Mouse (Mus musculus) kidney, embryonic 14.5 days (tissue): ENCODE data around the gene Hoxa7. TPM values are rescaled to one million over a fixed set of nuclear protein-coding genes. Genes with fewer than 3 reads are reported as not detected.
A peak's percentile ranks its signal among the peaks of the same experiment; 100 is the strongest.

ENCODE experiments used
- ATAC-seq: fragments of 200-750 bp; cut with Nextera tagmentation; 2 replicates; pipeline ENCODE4 v1.8.0; 2017; ENCODE audit warnings: moderate number of reproducible peaks, mild to moderate bottlenecking, moderate TSS enrichment, moderate library complexity; ENCODE audit not compliant: low FRiP score, low TSS enrichment
- H3K27ac ChIP-seq: fragments of 300-500 bp; sonication (generic); 2 replicates; pipeline ENCODE4 v1.5.1; 2014; ENCODE audit warnings: low read depth, mild to moderate bottlenecking, low read length, moderate library complexity, mixed read lengths
- H3K27me3 ChIP-seq: fragments of 300-500 bp; sonication (generic); 2 replicates; pipeline ENCODE4 v1.6.1; 2014; ENCODE audit warnings: mild to moderate bottlenecking, low read length; ENCODE audit not compliant: control insufficient read depth, insufficient read depth
- H3K36me3 ChIP-seq: fragments of 300-500 bp; sonication (generic); 2 replicates; pipeline ENCODE4 v1.6.1; 2014; ENCODE audit warnings: low read length, mixed read lengths; ENCODE audit not compliant: control insufficient read depth, insufficient read depth
- H3K4me1 ChIP-seq: fragments of 300-500 bp; sonication (generic); 2 replicates; pipeline ENCODE4 v1.6.1; 2014; ENCODE audit warnings: low read length, mixed read lengths; ENCODE audit not compliant: control insufficient read depth, insufficient read depth
- H3K4me2 ChIP-seq: fragments of 300-500 bp; sonication (generic); replicated peaks from 2 replicates; pipeline ENCODE4 v1.6.1; 2014; ENCODE audit warnings: low read depth, mild to moderate bottlenecking, low read length
- H3K4me3 ChIP-seq: fragments of 300-500 bp; sonication (generic); 2 replicates; pipeline ENCODE4 v1.5.1; 2014; ENCODE audit warnings: mild to moderate bottlenecking, low read length
- H3K9ac ChIP-seq: fragments of 300-500 bp; sonication (generic); 2 replicates; pipeline ENCODE4 v1.6.1; 2014; ENCODE audit warnings: low read depth, mild to moderate bottlenecking, low read length, moderate library complexity
- H3K9me3 ChIP-seq: fragments of 300-500 bp; sonication (generic); 2 replicates; pipeline ENCODE4 v1.6.1; 2016; ENCODE audit warnings: low read length; ENCODE audit not compliant: control insufficient read depth
- WGBS: fragments of 180-500 bp; shearing (Covaris S2); extraction: QIAGEN DNeasy Blood & Tissue Kit; methylation state at CpG from one replicate; pipeline ENCODE4 v1.1.7; 2014; 5-methylcytosine and 5-hydroxymethylcytosine counted together
- microRNA counts: library from miRNA; unstranded; fragments of <30 nt; microRNA quantifications from one replicate; lab custom pipeline; 2017
- microRNA-seq: library from miRNA; unstranded; fragments of <30 nt; microRNA quantifications from one replicate; pipeline ENCODE4, GENCODE M21; 2016
- polyA plus RNA-seq: library from polyadenylated mRNA; unstranded; fragments of >200 nt; fragmentation: Nextera tagmentation; extraction: Ambion mirVana; gene quantifications from 2 replicates; pipeline ENCODE4 v1.2.1, GENCODE M21; 2014

Gene Hoxa7
- polyA plus RNA-seq, 1 experiment from 2014 or later: 19.1 TPM

DNA sequence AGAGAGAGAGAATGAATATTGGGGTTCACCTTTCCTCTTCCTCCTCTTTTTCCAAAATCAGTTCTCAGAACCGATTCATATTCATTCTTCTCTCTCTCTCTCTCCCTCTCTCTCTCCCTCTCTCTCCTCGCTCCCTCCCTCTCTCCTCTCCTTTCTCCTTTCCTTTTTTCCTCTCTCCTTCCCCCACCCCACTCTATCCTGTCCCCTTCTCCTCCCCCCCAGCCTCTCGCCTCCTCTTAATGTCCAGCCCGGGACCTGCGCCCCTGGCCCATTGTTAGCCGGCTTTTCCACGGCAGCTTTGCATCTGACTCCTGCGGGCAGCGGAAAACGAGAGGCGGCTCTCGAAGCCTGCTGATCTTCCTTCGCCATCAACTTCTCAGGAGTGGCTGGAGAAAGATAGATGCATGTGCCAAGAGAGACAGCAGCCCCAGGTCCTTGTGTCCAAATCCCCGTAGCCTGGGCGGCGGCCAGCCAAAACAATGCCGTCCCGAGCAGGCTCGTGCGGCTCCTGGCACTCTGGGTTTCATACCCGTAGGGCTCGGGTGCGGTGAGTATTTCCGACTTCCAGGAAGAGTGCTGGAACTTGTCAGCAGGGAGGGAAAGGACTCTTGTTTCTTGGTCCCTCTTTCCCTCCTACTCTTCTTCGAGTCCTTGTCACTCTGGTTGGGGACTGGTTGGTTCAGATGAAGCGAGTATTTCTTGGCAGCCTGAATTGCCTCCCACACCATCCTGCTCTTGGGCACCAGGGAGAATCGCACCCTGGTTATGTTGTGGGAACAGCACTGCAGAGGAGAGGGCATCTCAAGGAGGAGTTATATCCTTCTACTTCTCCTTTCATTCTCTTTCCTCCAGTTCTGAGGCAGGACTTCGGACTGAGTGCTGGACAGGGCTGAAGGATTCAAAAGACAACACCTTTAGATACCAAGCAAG is 55.9 kb downstream of the Hoxa7 start:
- peaks cover 10% of the 10 kb centered on the region; the same call in 1 of the 2 replicates for H3K36me3 ChIP-seq
- H3K27ac ChIP-seq: peak overlapping the region; percentile 88
- H3K9me3 ChIP-seq: no peaks in the 10 kb centered on the region
- ATAC-seq: no peak
- peak overlapping the region; percentile 76 for H3K4me2 ChIP-seq
- peak overlapping the region; percentile 38; the same call in 1 of the 2 replicates for H3K4me3 ChIP-seq
- H3K27me3 ChIP-seq: no peaks in the 10 kb centered on the region; the same call in 1 of the 2 replicates
- WGBS: 5% methylated on average over 28 of the region's 28 CpGs
- peak overlapping the region; percentile 59 for H3K9ac ChIP-seq
- H3K4me1 ChIP-seq: peaks cover 85% of the 10 kb centered on the region

DNA sequence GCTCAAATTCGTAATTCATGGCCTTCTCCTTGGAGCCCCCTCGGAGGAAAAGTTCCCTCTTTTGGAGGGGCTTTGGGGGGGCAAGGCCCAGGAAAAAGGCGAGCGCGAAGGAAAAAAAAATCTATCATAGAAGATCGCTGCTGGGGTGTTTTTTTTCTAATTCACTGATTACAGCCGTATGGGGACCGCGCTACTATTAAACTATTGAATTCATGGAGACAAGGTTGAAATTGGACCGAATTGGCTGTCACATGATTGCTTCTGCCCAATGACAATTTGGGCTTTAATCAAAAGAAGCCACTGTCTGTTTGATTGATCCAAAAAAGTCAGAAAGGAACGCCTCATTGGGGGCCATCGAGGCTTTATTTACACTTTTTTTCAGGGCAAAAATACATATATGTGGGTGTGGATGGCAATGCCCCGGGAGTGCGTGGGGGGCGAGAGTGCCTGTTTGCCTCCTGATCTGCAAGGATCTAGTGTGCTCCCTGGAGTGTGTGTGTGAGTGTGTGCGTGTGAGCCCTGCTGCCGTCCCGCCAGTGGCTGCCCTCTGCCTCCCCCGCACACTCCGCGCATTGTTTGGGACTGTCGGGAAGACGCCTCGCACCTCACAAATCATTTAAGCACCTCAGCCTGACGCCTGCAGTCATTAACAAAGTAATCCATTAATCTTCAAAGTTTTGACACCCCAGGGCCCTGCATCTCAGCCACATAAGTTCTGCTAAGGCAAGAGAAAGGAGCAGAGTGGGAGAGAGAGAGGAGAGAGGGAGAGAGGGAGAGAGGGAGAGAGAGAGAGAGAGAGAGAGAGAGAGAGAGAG is 56.8 kb downstream of the Hoxa7 start, which contains the start of gene Hoxa2:
Gene Hoxa2 (minus strand): TSS at position 206 of the 815 bp plus-strand sequence.
- peak within 1 kb of the TSS; percentile 76 for H3K4me2 ChIP-seq
- peak within 1 kb of the TSS; percentile 38 for H3K4me3 ChIP-seq
- no peaks in the 10 kb centered on the region; the same call in 1 of the 2 replicates for H3K27me3 ChIP-seq
- H3K4me1 ChIP-seq: peaks cover 85% of the 10 kb centered on the region
- peaks cover 2% of the 10 kb centered on the region; the same call in 1 of the 2 replicates for H3K36me3 ChIP-seq
- 0 out of 2 replicates have a peak, but pooled peaks have one; percentile 15 for ATAC-seq
- H3K27ac ChIP-seq: peak within 1 kb of the TSS; percentile 88
- H3K9ac ChIP-seq: peak within 1 kb of the TSS; percentile 72
- WGBS: under 1% methylated on average over 25 of the region's 25 CpGs
- H3K9me3 ChIP-seq: no peaks in the 10 kb centered on the region

MicroRNAs within 50 kb of the gene (microRNA counts, 519-probe panel; counts per million panel counts)
- microRNA mmu-miR-196b (lab: Ali Mortazavi, UCI): 8,440 counts per million, percentile 88 among the panel's probes with 10 or more counts

Small RNAs within 50 kb of the gene (microRNA-seq; reads per million reads assigned to microRNA genes)
- gene Mir196b: 26,913 reads per million, percentile 97 among the genes with 10 or more reads in this experiment

Other genes starting within 250 kb of the Hoxa7 start
- 29.2 and 33.8 TPM in 2 replicates for gene Skap2, start 209.3 kb downstream of the Hoxa7 start, polyA plus RNA-seq
- gene Hoxa1, start 63.5 kb downstream of the Hoxa7 start, polyA plus RNA-seq: 0.64 and 1.0 TPM in 2 replicates
- 4.7 and 5.5 TPM in 2 replicates for gene Hoxa2, start 57.0 kb downstream of the Hoxa7 start, polyA plus RNA-seq
- 2.7 and 2.9 TPM in 2 replicates for gene 5730596B20Rik, start 44.4 kb downstream of the Hoxa7 start, polyA plus RNA-seq
- 3.1 and 3.6 TPM in 2 replicates for gene Hoxa4, start 30.1 kb downstream of the Hoxa7 start, polyA plus RNA-seq
- 15.7 and 16.6 TPM in 2 replicates for gene Hoxa5, start 17.3 kb downstream of the Hoxa7 start, polyA plus RNA-seq
- gene Hoxa6, start 13.1 kb downstream of the Hoxa7 start, polyA plus RNA-seq: 4.4 TPM in 2 replicates
- 9.7 and 13.6 TPM in 2 replicates for gene Hoxa3, start 8.5 kb downstream of the Hoxa7 start, polyA plus RNA-seq
- not detected in 2 replicates for gene Gm28308, start 8.5 kb downstream of the Hoxa7 start, polyA plus RNA-seq
- 58.1 and 67.8 TPM in 2 replicates for gene Hoxa9, start 9.2 kb upstream of the Hoxa7 start, polyA plus RNA-seq
- gene Hoxa10, start 19.0 kb upstream of the Hoxa7 start, polyA plus RNA-seq: 177 and 186 TPM in 2 replicates
- 27.6 and 35.6 TPM in 2 replicates for gene Hoxa11, start 24.0 kb upstream of the Hoxa7 start, polyA plus RNA-seq
- not detected in 2 replicates for gene Hoxa13, start 39.0 kb upstream of the Hoxa7 start, polyA plus RNA-seq
- gene Evx1, start 91.6 kb upstream of the Hoxa7 start, polyA plus RNA-seq: not detected in 2 replicates